9 mouse cellular contexts compared by ENCODE assay signal in the genomic region with DNA sequence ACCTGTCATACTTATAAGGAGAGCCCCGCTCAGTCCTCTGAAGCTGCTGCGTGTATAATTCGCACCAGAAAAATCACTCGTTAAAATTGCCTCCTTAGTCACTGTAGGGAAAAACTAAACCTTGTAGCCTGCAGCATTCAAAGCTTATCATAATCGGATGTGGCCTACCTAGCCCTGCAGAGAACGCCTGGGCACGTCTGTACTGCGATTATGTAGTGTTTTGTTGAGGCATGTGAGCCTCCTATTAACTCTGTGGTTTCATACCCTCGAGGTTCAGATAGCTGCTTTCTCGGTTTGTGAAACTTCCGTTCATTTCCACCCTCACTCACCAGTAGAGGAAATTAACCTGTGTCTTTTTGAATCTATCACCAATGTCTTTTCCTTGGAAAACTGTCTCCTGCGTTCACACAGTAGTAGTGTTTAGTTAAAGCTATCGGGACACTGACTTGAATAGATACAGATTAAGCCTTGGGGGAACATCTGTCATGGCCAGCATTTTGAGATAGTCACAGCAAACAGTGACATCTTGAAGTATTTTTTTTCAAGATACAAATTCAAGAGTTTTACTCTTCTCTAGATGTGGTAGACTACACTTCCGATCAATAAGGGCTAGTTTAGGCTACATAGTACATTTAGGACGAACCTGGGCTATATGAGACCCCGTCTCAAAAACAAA. TPM values are rescaled to one million over a fixed set of nuclear protein-coding genes. Genes with fewer than 3 reads are reported as not detected.
DNase-seq lines count a peak whose midpoint lies in the region; ATAC-seq and TF ChIP-seq lines count a peak whose summit lies in the region.
"Had no signal": no experiment of that assay in that cellular context is flagged by ENCODE, and none has a peak within 500 bp of the region (broad histone marks: within the 10 kb centered on the region; RNA-seq: fewer than 3 reads in every experiment).

No protein-coding gene starts in this region.

- H3K27me3 ChIP-seq in heart, adult 2 months (ENCODE audit: control insufficient read depth, insufficient read depth, low read length) = no peaks in the 10 kb centered on the region
- H3K27me3 ChIP-seq in embryonic facial prominence, embryonic 11.5 days (ENCODE audit: control insufficient read depth, insufficient read depth, low read length) = no peaks in the 10 kb centered on the region
- H3K27me3 ChIP-seq in intestine, embryonic 16.5 days (replicated peaks; ENCODE audit: control insufficient read depth, insufficient read depth, low read length) = no peaks in the 10 kb centered on the region
- H3K27me3 ChIP-seq: Patski had no signal

- peak overlapping the region; percentile 97 for H3K9ac ChIP-seq in heart, adult 2 months (ENCODE audit: low read depth, low read length)
- peak overlapping the region; percentile 99 for H3K9ac ChIP-seq in embryonic facial prominence, embryonic 11.5 days (replicated peaks; ENCODE audit: low read length)
- H3K9ac ChIP-seq in intestine, embryonic 16.5 days (ENCODE audit: low read depth, low read length) = peak overlapping the region; percentile 99

- no peak for TF ChIP-seq EP300 in heart, adult 2 months (IDR thresholded peaks at IDR 0.05; ENCODE audit: insufficient read depth, low read depth, low read length)

- peaks cover 3% of the 10 kb centered on the region; the same call in 1 of the 2 replicates for H3K79me2 ChIP-seq in heart, adult 2 months (replicated peaks; ENCODE audit: control insufficient read depth, insufficient read depth, low read length)

- no peak for ATAC-seq in embryonic facial prominence, embryonic 11.5 days (replicated peaks; ENCODE audit: insufficient number of reproducible peaks, low FRiP score, low TSS enrichment, low read depth)
- peak; percentile 13; the same call in 1 of the 2 replicates for ATAC-seq in intestine, embryonic 16.5 days

- no peak for TF ChIP-seq POLR2A in heart, adult 2 months (IDR thresholded peaks at IDR 0.05; ENCODE audit: insufficient read depth, low read depth, low read length)

- H3K4me2 ChIP-seq in embryonic facial prominence, embryonic 11.5 days (ENCODE audit: low read depth, low read length) = peak overlapping the region; percentile 77
- H3K4me2 ChIP-seq in intestine, embryonic 16.5 days (ENCODE audit: low read depth, low read length) = peak overlapping the region; percentile 82

- H3K4me3 ChIP-seq in heart, adult 2 months = peak overlapping the region; percentile 99
- peak overlapping the region; percentile 98 for H3K4me3 ChIP-seq in embryonic facial prominence, embryonic 11.5 days (ENCODE audit: low read depth, low read length)
- peak overlapping the region; percentile 96 for H3K4me3 ChIP-seq in intestine, embryonic 16.5 days (ENCODE audit: low read length)

- no peak for DNase-seq in heart, adult 2 months
- no peak for DNase-seq in heart, postnatal 4 days
- DNase-seq in 3T3-L1 (ENCODE audit: low read depth, low spot score) = peak; percentile 52
- DNase-seq in embryonic facial prominence, embryonic 11.5 days (ENCODE audit: low spot score) = peak; percentile 12
- DNase-seq in natural killer cell, adult 2 months (ENCODE audit: low spot score in 2 of 2) = peak; percentile 54 to 58
- no peak for DNase-seq in layer of hippocampus, adult 8-10 months (ENCODE audit: low spot score in 2 of 2)
- DNase-seq in cerebellum, postnatal 25 days = no peak

- WGBS in heart, adult 2 months = 23% methylated on average over 16 of the region's 16 CpGs
- WGBS in embryonic facial prominence, embryonic 11.5 days = 35% methylated on average over 16 of the region's 16 CpGs
- WGBS in intestine, embryonic 16.5 days = 30% methylated on average over 16 of the region's 16 CpGs

- no peaks in the 10 kb centered on the region for H3K36me3 ChIP-seq in heart, adult 2 months (ENCODE audit: control insufficient read depth, insufficient read depth, low read length)
- no peaks in the 10 kb centered on the region for H3K36me3 ChIP-seq in embryonic facial prominence, embryonic 11.5 days (replicated peaks; ENCODE audit: control insufficient read depth, insufficient read depth, low read depth, low read length)
- H3K36me3 ChIP-seq in intestine, embryonic 16.5 days (ENCODE audit: control insufficient read depth, insufficient read depth, low read length) = no peaks in the 10 kb centered on the region

- TF ChIP-seq CTCF in heart, adult 2 months (IDR thresholded peaks at IDR 0.05) = no peak

- H3K9me3 ChIP-seq in embryonic facial prominence, embryonic 11.5 days (replicated peaks; ENCODE audit: control insufficient read depth, low read length) = no peaks in the 10 kb centered on the region
- no peaks in the 10 kb centered on the region for H3K9me3 ChIP-seq in intestine, embryonic 16.5 days (ENCODE audit: control insufficient read depth, low read length)

- peaks cover 3% of the 10 kb centered on the region; the same call in 1 of the 2 replicates for H3K4me1 ChIP-seq in heart, adult 2 months (ENCODE audit: control insufficient read depth, insufficient read depth, low read length)
- no peaks in the 10 kb centered on the region for H3K4me1 ChIP-seq in embryonic facial prominence, embryonic 11.5 days (ENCODE audit: control insufficient read depth, insufficient read depth, low read length)
- H3K4me1 ChIP-seq in intestine, embryonic 16.5 days (ENCODE audit: control insufficient read depth, insufficient read depth, low read length) = peaks cover 9% of the 10 kb centered on the region

- intact Hi-C loops in heart, adult 2 months (cut with DNase I) = loop anchor here (2.0 to 5.0 kb wide), 3 partner anchors 36 to 200 kb away; a partner anchor contains a TSS

- H3K27ac ChIP-seq in heart, adult 2 months = peak overlapping the region; percentile 91
- H3K27ac ChIP-seq in embryonic facial prominence, embryonic 11.5 days (replicated peaks; ENCODE audit: low read depth, low read length) = peak overlapping the region; percentile 76
- H3K27ac ChIP-seq in intestine, embryonic 16.5 days (ENCODE audit: low read length) = peak overlapping the region; percentile 89

RNA-seq across cellular contexts. Expression of a gene that starts 0.8 kb away (rescaled TPM):
- 10 to 100 TPM; 16.5 to 20.8 TPM for total RNA-seq in heart, adult 2 months (2021)
- 28.7 and 39.7 TPM in 2 replicates for polyA plus RNA-seq in heart, adult 2 months (2012; rRNA removed)
- total RNA-seq in heart, postnatal 4 days (2021) = 10 to 100 TPM; 21.7 to 24.3 TPM
- 16.8 and 23.1 TPM in 2 replicates for polyA plus RNA-seq in embryonic facial prominence, embryonic 11.5 days (2014; fragmentation: Nextera tagmentation; extraction: Ambion mirVana)
- 25.6 and 26.6 TPM in 2 replicates for polyA plus RNA-seq in intestine, embryonic 16.5 days (2015; fragmentation: Nextera tagmentation; extraction: Ambion mirVana)
- 1 to 10 TPM; 7.5 to 9.6 (median 9.1) TPM for total RNA-seq in layer of hippocampus, adult 8-10 months (2022)

RNA-seq across cellular contexts. Expression of a gene that starts 7.7 kb away (rescaled TPM):
- total RNA-seq in heart, adult 2 months (2021) = under 1 TPM; 0.41 to 0.57 TPM
- polyA plus RNA-seq in heart, adult 2 months (2012; rRNA removed) = 1.0 and 1.6 TPM in 2 replicates
- not detected for total RNA-seq in heart, postnatal 4 days (2021)
- 0.38 and 0.52 TPM in 2 replicates for polyA plus RNA-seq in embryonic facial prominence, embryonic 11.5 days (2014; fragmentation: Nextera tagmentation; extraction: Ambion mirVana)
- polyA plus RNA-seq in intestine, embryonic 16.5 days (2015; fragmentation: Nextera tagmentation; extraction: Ambion mirVana) = 0.29 and 0.33 TPM in 2 replicates
- 1 to 10 TPM in 2 of 4 experiments, under 1 TPM in 1, not detected in 1; 0.92 to 2.9 (median 2.7) TPM for total RNA-seq in layer of hippocampus, adult 8-10 months (2022)

RNA-seq across cellular contexts. Expression of a gene that starts 20.4 kb away (rescaled TPM):
- 10 to 100 TPM; 23.2 to 25.4 TPM for total RNA-seq in heart, adult 2 months (2021)
- polyA plus RNA-seq in heart, adult 2 months (2012; rRNA removed) = 42.4 and 47.6 TPM in 2 replicates
- total RNA-seq in heart, postnatal 4 days (2021) = 10 to 100 TPM; 34.0 to 34.8 TPM
- 31.8 and 35.4 TPM in 2 replicates for polyA plus RNA-seq in embryonic facial prominence, embryonic 11.5 days (2014; fragmentation: Nextera tagmentation; extraction: Ambion mirVana)
- polyA plus RNA-seq in intestine, embryonic 16.5 days (2015; fragmentation: Nextera tagmentation; extraction: Ambion mirVana) = 31.6 and 34.9 TPM in 2 replicates
- 10 to 100 TPM; 65.0 to 72.8 (median 69.3) TPM for total RNA-seq in layer of hippocampus, adult 8-10 months (2022)

RNA-seq across cellular contexts. Expression of a gene that starts 32.6 kb away (rescaled TPM):
- under 1 TPM in 1 of 2 experiments, not detected in 1; 0.32 TPM for total RNA-seq in heart, adult 2 months (2021)
- 0.88 and 1.9 TPM in 2 replicates for polyA plus RNA-seq in heart, adult 2 months (2012; rRNA removed)
- under 1 TPM in 1 of 2 experiments, not detected in 1; 0.32 TPM for total RNA-seq in heart, postnatal 4 days (2021)
- polyA plus RNA-seq in embryonic facial prominence, embryonic 11.5 days (2014; fragmentation: Nextera tagmentation; extraction: Ambion mirVana) = 0.58 and 0.59 TPM in 2 replicates
- polyA plus RNA-seq in intestine, embryonic 16.5 days (2015; fragmentation: Nextera tagmentation; extraction: Ambion mirVana) = 3.1 and 6.2 TPM in 2 replicates
- total RNA-seq in layer of hippocampus, adult 8-10 months (2022) = 1 to 10 TPM in 1 of 4 experiments, under 1 TPM in 3; 0.74 to 2.0 (median 0.82) TPM

RNA-seq across cellular contexts. Expression of a gene that starts 37.2 kb away (rescaled TPM):
- total RNA-seq in heart, adult 2 months (2021) = 10 to 100 TPM; 58.1 to 68.1 TPM
- polyA plus RNA-seq in heart, adult 2 months (2012; rRNA removed) = 95.9 and 96.5 TPM in 2 replicates
- 10 to 100 TPM; 85.4 to 94.0 TPM for total RNA-seq in heart, postnatal 4 days (2021)
- polyA plus RNA-seq in embryonic facial prominence, embryonic 11.5 days (2014; fragmentation: Nextera tagmentation; extraction: Ambion mirVana) = 23.1 and 24.1 TPM in 2 replicates
- 115 and 116 TPM in 2 replicates for polyA plus RNA-seq in intestine, embryonic 16.5 days (2015; fragmentation: Nextera tagmentation; extraction: Ambion mirVana)
- total RNA-seq in layer of hippocampus, adult 8-10 months (2022) = 10 to 100 TPM; 59.9 to 90.3 (median 75.5) TPM

Comparison
In these comparisons a context has a peak if more than half of its experiments do, and no peak if none do; other contexts are left out.
1. DNase-seq: peak in 3T3-L1 (single experiment), embryonic facial prominence, embryonic 11.5 days (single experiment) and natural killer cell, adult 2 months (2 of 2); none in heart, adult 2 months (0 of 2), heart, postnatal 4 days (single experiment), layer of hippocampus, adult 8-10 months (0 of 2) and cerebellum, postnatal 25 days (0 of 2).
2. Peak in every context shown above with its lines, with median percentiles within 50 percentile points of each other: H3K27ac ChIP-seq, H3K4me3 ChIP-seq and H3K9ac ChIP-seq.